Mouse (Mus musculus) MEL (cell line): ENCODE data around the gene Mypn. TPM values are rescaled to one million over a fixed set of nuclear protein-coding genes. Genes with fewer than 3 reads are reported as not detected.

Experiments used
- DNase-seq: peaks from one replicate; pipeline ENCODE4 v3.0.0; 2011; ENCODE audit warnings: low read depth, low spot score
- H3K27ac ChIP-seq: 2 replicates; pipeline ENCODE4 v1.5.1; 2012; ENCODE audit warnings: low read depth, mild to moderate bottlenecking, control low read depth, low read length, moderate library complexity; ENCODE audit not compliant: control insufficient read depth
- H3K27me3 ChIP-seq, 2 experiments: fragments of 150-350 bp in 1 of 2; sonication (generic) in 1 of 2; 2 replicates each; pipeline ENCODE4 v1.6.1; 2012; ENCODE audit warnings: low read length in 2 of 2, mild to moderate bottlenecking in 2 of 2, improper control_type of control experiment in 1 of 2, moderate library complexity in 1 of 2; ENCODE audit not compliant: insufficient read depth in 2 of 2, control insufficient read depth in 1 of 2
- H3K36me3 ChIP-seq, 2 experiments: 2 replicates each; pipeline ENCODE4 v1.6.1; 2012 to 2014; ENCODE audit warnings: low read length in 2 of 2, improper control_type of control experiment in 1 of 2, inconsistent platforms in 1 of 2, mild to moderate bottlenecking in 1 of 2; ENCODE audit not compliant: insufficient read depth in 2 of 2, control insufficient read depth in 1 of 2
- H3K4me1 ChIP-seq, 2 experiments: fragments of 150-350 bp in 1 of 2; sonication (generic) in 1 of 2; 2 replicates each; pipeline ENCODE4 v1.6.1; 2012; ENCODE audit warnings: low read length in 2 of 2, improper control_type of control experiment in 1 of 2, mild to moderate bottlenecking in 1 of 2; ENCODE audit not compliant: insufficient read depth in 2 of 2, control insufficient read depth in 1 of 2
- H3K4me3 ChIP-seq, 2 experiments: fragments of 150-350 bp in 1 of 2; sonication (generic) in 1 of 2; 2 replicates each; pipeline ENCODE4 v1.5.1; 2012; ENCODE audit warnings: low read depth in 2 of 2, low read length in 2 of 2, mild to moderate bottlenecking in 2 of 2, moderate library complexity in 2 of 2, control low read depth in 1 of 2, improper control_type of control experiment in 1 of 2; ENCODE audit not compliant: control insufficient read depth in 1 of 2, insufficient read depth in 1 of 2
- H3K79me2 ChIP-seq: 2 replicates; pipeline ENCODE4 v1.6.1; 2012; ENCODE audit warnings: mild to moderate bottlenecking, low read length, moderate library complexity; ENCODE audit not compliant: control insufficient read depth, poor library complexity, insufficient read depth
- H3K9ac ChIP-seq: 2 replicates; pipeline ENCODE4 v1.6.1; 2012; ENCODE audit warnings: low read depth, mild to moderate bottlenecking, control low read depth, low read length, moderate library complexity; ENCODE audit not compliant: control insufficient read depth, poor library complexity, severe bottlenecking
- H3K9me3 ChIP-seq: fragments of 150-350 bp; sonication (generic); replicated peaks from 2 replicates; pipeline ENCODE4 v1.6.1; 2012; ENCODE audit warnings: mild to moderate bottlenecking, low read length, improper control_type of control experiment, moderate library complexity; ENCODE audit not compliant: insufficient read depth
- CHD1 ChIP-seq: IDR thresholded peaks from 2 replicates; pipeline ENCODE4 v1.6.1; 2012; ENCODE audit warnings: low read depth, mild to moderate bottlenecking, inconsistent platforms, low read length, improper control_type of control experiment
- CHD2 ChIP-seq: IDR thresholded peaks from 2 replicates; pipeline ENCODE4 v1.6.1; 2011; ENCODE audit warnings: low read length, improper control_type of control experiment
- E2F4 ChIP-seq: IDR thresholded peaks from 2 replicates; pipeline ENCODE4 v1.6.1; 2011; ENCODE audit warnings: low read depth, low read length, improper control_type of control experiment, borderline replicate concordance
- ELF1 ChIP-seq: IDR thresholded peaks from 2 replicates; pipeline ENCODE4 v1.6.1; 2014; ENCODE audit warnings: low read depth, mild to moderate bottlenecking, inconsistent platforms, low read length, improper control_type of control experiment, moderate library complexity
- EP300 ChIP-seq, 2 experiments: IDR thresholded peaks; 2 replicates each; pipeline ENCODE4 v1.6.1; 2011; ENCODE audit warnings: improper control_type of control experiment in 2 of 2, low read length in 2 of 2, low read depth in 1 of 2, mild to moderate bottlenecking in 1 of 2
- GABPA ChIP-seq: IDR thresholded peaks from 2 replicates; pipeline ENCODE4 v1.6.1; 2012; ENCODE audit warnings: low read depth, mild to moderate bottlenecking, inconsistent platforms, low read length, improper control_type of control experiment, moderate library complexity
- GATA1 ChIP-seq: IDR thresholded peaks from 2 replicates; pipeline ENCODE4 v1.6.1; 2011; ENCODE audit warnings: low read depth, low read length, improper control_type of control experiment
- HCFC1 ChIP-seq: IDR thresholded peaks from 2 replicates; pipeline ENCODE4 v1.6.1; 2012; ENCODE audit warnings: low read depth, mild to moderate bottlenecking, inconsistent platforms, low read length, improper control_type of control experiment, moderate library complexity
- KAT2A ChIP-seq: conservative IDR thresholded peaks from 2 replicates; pipeline ENCODE4 v1.6.1; 2012; ENCODE audit warnings: low read depth, low read length, improper control_type of control experiment, inconsistent platforms
- MAFK ChIP-seq: IDR thresholded peaks from 2 replicates; pipeline ENCODE4 v1.6.1; 2011; ENCODE audit warnings: low read depth, mild to moderate bottlenecking, low read length, improper control_type of control experiment, borderline replicate concordance
- MAX ChIP-seq: IDR thresholded peaks from 2 replicates; pipeline ENCODE4 v1.6.1; 2011; ENCODE audit warnings: low read length, improper control_type of control experiment
- MAZ ChIP-seq: IDR thresholded peaks from 2 replicates; pipeline ENCODE4 v1.6.1; 2012; ENCODE audit warnings: low read depth, mild to moderate bottlenecking, inconsistent platforms, low read length, improper control_type of control experiment
- MEF2A ChIP-seq: IDR thresholded peaks from 2 replicates; pipeline ENCODE4 v1.6.1; 2014; ENCODE audit warnings: low read depth, mild to moderate bottlenecking, inconsistent platforms, low read length, improper control_type of control experiment; ENCODE audit not compliant: poor library complexity, insufficient replicate concordance, severe bottlenecking; ENCODE audit errors: extremely low read depth
- MYC ChIP-seq: IDR thresholded peaks from 2 replicates; pipeline ENCODE4 v1.6.1; 2011; ENCODE audit warnings: low read depth, mild to moderate bottlenecking, low read length, improper control_type of control experiment, moderate library complexity
- NRF1 ChIP-seq: IDR thresholded peaks from 2 replicates; pipeline ENCODE4 v1.6.1; 2014; ENCODE audit warnings: low read depth, mild to moderate bottlenecking, inconsistent platforms, low read length, improper control_type of control experiment, moderate library complexity; ENCODE audit not compliant: poor library complexity, insufficient read depth, severe bottlenecking
- POLR2A ChIP-seq, 2 experiments: IDR thresholded peaks; 2 replicates each; pipeline ENCODE4 v1.6.1; 2011 to 2012; ENCODE audit warnings: low read length in 2 of 2, mild to moderate bottlenecking in 2 of 2, control low read depth in 1 of 2, improper control_type of control experiment in 1 of 2, low read depth in 1 of 2, moderate library complexity in 1 of 2; ENCODE audit not compliant: control insufficient read depth in 1 of 2, insufficient read depth in 1 of 2, poor library complexity in 1 of 2
- POLR2AphosphoS2 ChIP-seq: IDR thresholded peaks from 2 replicates; pipeline ENCODE4 v1.6.1; 2011; ENCODE audit warnings: low read length, improper control_type of control experiment
- POLR2AphosphoS5 ChIP-seq: IDR thresholded peaks from 2 replicates; pipeline ENCODE4 v1.6.1; 2012; ENCODE audit warnings: low read depth, borderline replicate concordance, mild to moderate bottlenecking, inconsistent platforms, low read length, moderate library complexity, mixed read lengths
- RCOR1 ChIP-seq: IDR thresholded peaks from 2 replicates; pipeline ENCODE4 v1.6.1; 2012; ENCODE audit warnings: low read depth, mild to moderate bottlenecking, inconsistent platforms, low read length, improper control_type of control experiment
- SIN3A ChIP-seq: IDR thresholded peaks from 2 replicates; pipeline ENCODE4 v1.6.1; 2012; ENCODE audit warnings: low read length, improper control_type of control experiment, inconsistent platforms
- TBP ChIP-seq: IDR thresholded peaks from 2 replicates; pipeline ENCODE4 v1.8.0; 2011; ENCODE audit warnings: low read depth, low read length, improper control_type of control experiment
- TCF12 ChIP-seq: IDR thresholded peaks from 2 replicates; pipeline ENCODE4 v1.6.1; 2014; ENCODE audit warnings: low read depth, mild to moderate bottlenecking, inconsistent platforms, low read length, improper control_type of control experiment, moderate library complexity
- UBTF ChIP-seq: IDR thresholded peaks from 2 replicates; pipeline ENCODE4 v1.6.1; 2012; ENCODE audit warnings: low read depth, mild to moderate bottlenecking, inconsistent platforms, low read length, improper control_type of control experiment, moderate library complexity, borderline replicate concordance; ENCODE audit not compliant: insufficient read depth
- USF2 ChIP-seq, 2 experiments: IDR thresholded peaks; 2 replicates each; pipeline ENCODE4 v1.6.1; 2011 to 2012; ENCODE audit warnings: improper control_type of control experiment in 2 of 2, low read length in 2 of 2, borderline replicate concordance in 1 of 2, inconsistent platforms in 1 of 2, low read depth in 1 of 2, mild to moderate bottlenecking in 1 of 2; ENCODE audit not compliant: insufficient read depth in 1 of 2
- ZC3H11A ChIP-seq: IDR thresholded peaks from 2 replicates; pipeline ENCODE4 v1.6.1; 2012; ENCODE audit warnings: low read depth, mild to moderate bottlenecking, inconsistent platforms, low read length, improper control_type of control experiment
- ZKSCAN1 ChIP-seq: IDR thresholded peaks from 2 replicates; pipeline ENCODE4 v1.6.1; 2012; ENCODE audit warnings: low read depth, mild to moderate bottlenecking, inconsistent platforms, low read length, improper control_type of control experiment, moderate library complexity
- ZMIZ1 ChIP-seq: IDR thresholded peaks from 2 replicates; pipeline ENCODE4 v1.6.1; 2012; ENCODE audit warnings: low read depth, mild to moderate bottlenecking, inconsistent platforms, low read length, improper control_type of control experiment, moderate library complexity
- polyA plus RNA-seq, 2 experiments: library from polyadenylated mRNA; stranded (reverse) in 1 of 2; unstranded in 1 of 2; fragments of >175 nt in 1 of 2; fragments of >200 nt in 1 of 2; gene quantifications; 2 replicates each; pipeline versions ENCODE4 v1.2.1 to v1.2.4; 2012; ENCODE audit warnings: low replicate concordance in 2 of 2, low read depth in 1 of 2; ENCODE audit not compliant: insufficient read length in 2 of 2, insufficient read depth in 1 of 2, missing spikeins in 1 of 2
- total RNA-seq: library from RNA; depleted of rRNA; stranded (reverse); fragments of 300-350 nt; gene quantifications from 2 replicates; pipeline ENCODE4 v1.2.3, GENCODE M21; 2012

Gene Mypn
- total and polyA plus RNA-seq, 3 experiments = not detected

GRCm38 (mm10) chr10:63099521-63099920, 104.2 kb downstream of the Mypn start, which contains the start of gene Atoh7:
Gene Atoh7 (plus strand): TSS chr10:63099651.
- no peaks in the 10 kb centered on the region for H3K36me3 ChIP-seq
- H3K27me3 ChIP-seq = no peaks in the 10 kb centered on the region; a peak in 2 of 4 replicates
- no peaks in the 10 kb centered on the region for H3K4me1 ChIP-seq
- TF ChIP-seq KAT2A (no peak), CHD2 (no peak), TCF12 (no peak), POLR2AphosphoS2 (no peak), UBTF (no peak), MEF2A (no peak), MAX (no peak), POLR2AphosphoS5 (no peak), GATA1 (no peak), ZMIZ1 (no peak), MYC (no peak), GABPA (no peak), TBP (no peak), CHD1 (no peak), ZC3H11A (no peak), MAFK (no peak), MAZ (no peak), USF2 (IDR thresholded peaks at IDR 0.05; ENCODE audit: borderline replicate concordance in 1 of 2, insufficient read depth in 1 of 2, low read depth in 1 of 2, low read length in 2 of 2) (no peak)
- DNase-seq = no peak
- H3K79me2 ChIP-seq = no peaks in the 10 kb centered on the region
- no peak within 1 kb of the TSS for H3K4me3 ChIP-seq
- H3K9ac ChIP-seq = no peak within 1 kb of the TSS
- H3K9me3 ChIP-seq = no peaks in the 10 kb centered on the region
- no peak within 1 kb of the TSS for H3K27ac ChIP-seq

- H3K9ac ChIP-seq = no peak overlapping the region
- H3K27me3 ChIP-seq = no peaks in the 10 kb centered on the region; a peak in 2 of 4 replicates
- no peaks in the 10 kb centered on the region for H3K36me3 ChIP-seq
- H3K4me3 ChIP-seq = no peak overlapping the region
- H3K4me1 ChIP-seq = no peaks in the 10 kb centered on the region
- TF ChIP-seq HCFC1 (no peak), EP300 (IDR thresholded peaks at IDR 0.05; ENCODE audit: low read depth in 1 of 2, low read length in 2 of 2) (no peak), RCOR1 (no peak), SIN3A (no peak), UBTF (no peak), ELF1 (no peak), POLR2A (IDR thresholded peaks at IDR 0.05; ENCODE audit: control insufficient read depth in 1 of 2, insufficient read depth in 1 of 2, low read depth in 1 of 2, low read length in 2 of 2, poor library complexity in 1 of 2) (no peak), GATA1 (no peak), MAFK (no peak), ZKSCAN1 (no peak), POLR2AphosphoS2 (no peak), CHD1 (no peak), USF2 (IDR thresholded peaks at IDR 0.05; ENCODE audit: borderline replicate concordance in 1 of 2, insufficient read depth in 1 of 2, low read depth in 1 of 2, low read length in 2 of 2) (no peak), ZC3H11A (no peak), MYC (no peak), E2F4 (no peak), MAZ (no peak), NRF1 (no peak), KAT2A (no peak), CHD2 (no peak)
- no peak for DNase-seq
- H3K27ac ChIP-seq = no peak overlapping the region
- no peaks in the 10 kb centered on the region for H3K9me3 ChIP-seq
- no peaks in the 10 kb centered on the region for H3K79me2 ChIP-seq
Measured at GRCm38 (mm10) chr10:63098191-63098590, 105.6 kb downstream of the Mypn start.
